Mouse (Mus musculus) lung, postnatal 0 days (tissue): ENCODE measurements at regions not wholly inside any gene's neighbourhood (a gene's known extent, or its start where the extent isn't known, plus 50 kb on each side); places are given as distances from the start of the nearest gene placed in this dataset.

ENCODE experiments used
- ATAC-seq: fragments of 200-750 bp; cut with Nextera tagmentation; 2 replicates; pipeline ENCODE4 v1.8.0; 2017; ENCODE audit warnings: moderate library complexity
- DNase-seq: peaks from one replicate; pipeline ENCODE4 v3.0.0-alpha.2; 2016; ENCODE audit warnings: low spot score
- H3K27ac ChIP-seq: fragments of 300-500 bp; sonication (generic); 2 replicates; pipeline ENCODE4 v1.5.1; 2014; ENCODE audit warnings: antibody characterized with exemption, mild to moderate bottlenecking, low read length, mixed read lengths
- H3K27me3 ChIP-seq: fragments of 300-500 bp; sonication (generic); replicated peaks from 2 replicates; pipeline ENCODE4 v1.6.1; 2014; ENCODE audit warnings: low read length, mixed read lengths; ENCODE audit not compliant: insufficient read depth
- H3K36me3 ChIP-seq: fragments of 300-500 bp; sonication (generic); 2 replicates; pipeline ENCODE4 v1.6.1; 2014; ENCODE audit warnings: low read length, mixed read lengths; ENCODE audit not compliant: insufficient read depth
- H3K4me1 ChIP-seq: fragments of 300-500 bp; sonication (generic); 2 replicates; pipeline ENCODE4 v1.6.1; 2014; ENCODE audit warnings: antibody characterized with exemption, low read depth, low read length, mixed read lengths; ENCODE audit not compliant: insufficient read depth
- H3K4me2 ChIP-seq: fragments of 300-500 bp; sonication (generic); replicated peaks from 2 replicates; pipeline ENCODE4 v1.6.1; 2014; ENCODE audit warnings: low read depth, mild to moderate bottlenecking, low read length, moderate library complexity, mixed read lengths
- H3K4me3 ChIP-seq: fragments of 300-500 bp; sonication (generic); 2 replicates; pipeline ENCODE4 v1.5.1; 2014; ENCODE audit warnings: low read depth, low read length
- H3K9ac ChIP-seq: fragments of 300-500 bp; sonication (generic); replicated peaks from 2 replicates; pipeline ENCODE4 v1.6.1; 2014; ENCODE audit warnings: low read depth, mild to moderate bottlenecking
- H3K9me3 ChIP-seq: fragments of 300-500 bp; sonication (generic); 2 replicates; pipeline ENCODE4 v1.6.1; 2016; ENCODE audit warnings: low read length, mixed read lengths
- CTCF ChIP-seq: IDR thresholded peaks from 2 replicates; pipeline ENCODE4 v1.5.1; 2016; ENCODE audit warnings: antibody characterized with exemption, mild to moderate bottlenecking
- EP300 ChIP-seq: IDR thresholded peaks from 2 replicates; pipeline ENCODE4 v1.6.1; 2016; ENCODE audit warnings: antibody characterized with exemption, mild to moderate bottlenecking, control low read depth
- WGBS: fragments of 180-500 bp; shearing (Covaris S2); extraction: QIAGEN DNeasy Blood & Tissue Kit; methylation state at CpG from one replicate; pipeline ENCODE4 v1.1.7; 2014; 5-methylcytosine and 5-hydroxymethylcytosine counted together

DNA sequence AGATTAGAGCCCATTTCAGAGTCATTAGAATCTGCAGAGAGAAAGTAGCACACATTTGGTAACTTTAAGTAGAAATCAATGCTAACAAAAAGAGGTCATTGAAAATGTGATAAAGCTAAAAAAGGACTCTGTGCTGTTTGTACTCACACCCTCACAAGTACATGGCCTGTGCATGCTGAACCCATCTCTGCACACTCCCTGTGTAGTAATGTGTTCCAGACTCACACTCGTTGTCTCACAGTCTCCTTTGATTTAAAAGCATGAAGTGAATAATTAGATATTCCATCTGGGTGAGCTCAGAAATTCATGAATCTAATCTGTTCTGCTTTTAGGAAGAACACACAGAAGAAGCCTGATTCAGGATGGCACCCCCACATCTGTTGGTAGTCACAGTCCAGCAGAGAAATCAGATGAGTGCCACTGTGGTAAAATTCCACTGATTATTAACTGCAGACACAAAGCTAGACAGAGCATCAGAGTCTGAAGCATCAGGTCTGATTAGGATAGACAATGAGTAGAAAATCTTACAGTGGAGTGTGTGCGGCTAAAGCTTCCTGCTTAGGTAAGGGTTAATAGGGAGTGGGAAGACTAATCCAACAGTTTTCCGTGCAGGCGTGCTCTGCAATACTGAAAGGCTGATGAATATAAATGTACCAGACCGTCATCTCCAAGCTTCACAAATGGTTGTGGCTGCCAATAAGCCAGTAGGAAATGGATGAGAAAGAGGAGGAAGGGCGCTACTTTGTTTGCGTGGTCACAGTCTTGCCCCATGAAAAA is 91.7 kb upstream of the Nrsn1 start:
- H3K9me3 ChIP-seq = no peaks in the 10 kb centered on the region
- no peak overlapping the region for H3K4me3 ChIP-seq
- no peak overlapping the region for H3K27ac ChIP-seq
- H3K4me2 ChIP-seq = no peak overlapping the region
- no peaks in the 10 kb centered on the region for H3K36me3 ChIP-seq
- WGBS = 54% methylated on average over 7 of the region's 7 CpGs
- H3K4me1 ChIP-seq = no peaks in the 10 kb centered on the region
- H3K27me3 ChIP-seq = no peaks in the 10 kb centered on the region
- no peak for TF ChIP-seq EP300
- no peak for TF ChIP-seq CTCF
- no peak overlapping the region for H3K9ac ChIP-seq
- DNase-seq (no peak), ATAC-seq (no peak)

DNA sequence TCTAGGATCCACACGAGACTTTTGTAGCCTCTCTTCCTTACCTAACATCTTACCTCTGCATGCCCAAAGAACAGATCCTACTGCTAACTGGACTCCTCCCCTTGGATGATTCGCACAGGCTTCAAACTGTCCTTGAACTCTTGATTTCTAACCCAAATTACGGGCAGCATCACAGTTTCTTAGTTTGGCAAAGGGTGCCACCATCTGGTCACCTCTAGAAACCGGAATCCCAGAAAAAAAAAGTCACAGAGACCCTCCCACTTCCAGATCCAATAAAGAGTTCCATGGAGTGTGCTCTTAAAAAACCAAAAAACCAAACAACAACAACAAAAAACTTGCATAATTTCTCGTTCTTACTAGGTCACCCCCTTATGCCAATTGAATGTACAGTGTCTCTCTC is 77.3 kb upstream of the Nrsn1 start:
- Histone ChIP-seq H3K27ac (no peak overlapping the region), H3K4me1 (no peaks in the 10 kb centered on the region), H3K4me2 (no peak overlapping the region), H3K27me3 (no peaks in the 10 kb centered on the region), H3K36me3 (no peaks in the 10 kb centered on the region), H3K9ac (no peak overlapping the region), H3K4me3 (no peak overlapping the region), H3K9me3 (no peaks in the 10 kb centered on the region)
- DNase-seq (no peak), ATAC-seq (no peak)
- TF ChIP-seq CTCF (no peak), EP300 (no peak)
- 32% methylated on average over 5 of the region's 5 CpGs for WGBS

DNA sequence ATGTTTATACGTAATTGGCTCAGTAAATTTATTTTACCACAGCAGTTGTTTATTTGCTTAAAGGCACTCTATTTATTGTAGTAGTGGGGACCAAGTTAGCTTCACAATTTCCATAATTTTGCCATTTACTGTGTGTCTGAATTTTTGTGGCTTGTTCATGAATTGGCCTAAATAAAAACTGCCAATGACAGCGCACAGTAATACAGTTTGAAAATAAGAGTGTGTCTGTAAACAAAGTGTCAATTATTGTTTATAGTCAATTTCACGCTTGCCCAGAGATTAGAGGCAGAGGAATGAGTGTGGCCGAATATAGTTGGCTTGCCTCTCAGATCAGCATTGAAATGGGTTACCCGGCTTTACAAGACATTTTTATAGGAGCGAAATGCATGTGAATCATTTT is 73.0 kb upstream of the Nrsn1 start:
- DNase-seq (no peak), ATAC-seq (no peak)
- no peak overlapping the region for H3K27ac ChIP-seq
- TF ChIP-seq CTCF = no peak
- no peak for TF ChIP-seq EP300
- WGBS = 50% methylated on average over 6 of the region's 6 CpGs
- H3K36me3 ChIP-seq = no peaks in the 10 kb centered on the region
- H3K4me2 ChIP-seq = no peak overlapping the region
- H3K9me3 ChIP-seq = no peaks in the 10 kb centered on the region
- H3K4me1 ChIP-seq = no peaks in the 10 kb centered on the region
- no peak overlapping the region for H3K9ac ChIP-seq
- H3K4me3 ChIP-seq = no peak overlapping the region
- no peaks in the 10 kb centered on the region for H3K27me3 ChIP-seq

DNA sequence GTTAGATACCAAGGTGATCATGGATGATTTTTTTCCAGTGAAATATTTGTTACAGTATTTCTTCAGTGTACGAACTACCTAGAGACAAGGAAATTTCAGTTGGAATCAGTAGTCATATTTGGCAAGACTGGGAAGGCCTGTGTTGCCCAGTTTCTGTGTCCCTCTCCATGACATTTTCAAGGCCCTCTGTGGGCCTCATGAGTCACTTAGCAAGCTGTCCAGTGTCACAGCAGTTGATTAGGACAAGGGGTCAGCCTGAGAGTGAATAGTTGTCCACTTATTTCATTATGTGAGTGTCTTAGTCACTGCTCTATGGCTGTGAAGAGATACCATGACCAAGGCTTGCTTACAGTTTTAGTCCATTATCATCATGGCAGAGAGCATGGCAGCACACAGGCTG is 71.5 kb upstream of the Nrsn1 start:
- no peak overlapping the region for H3K4me2 ChIP-seq
- no peaks in the 10 kb centered on the region for H3K36me3 ChIP-seq
- H3K27me3 ChIP-seq = no peaks in the 10 kb centered on the region
- no peak for TF ChIP-seq EP300
- TF ChIP-seq CTCF = no peak
- WGBS = 79% methylated on average over 1 of the region's 1 CpGs
- DNase-seq = no peak
- H3K27ac ChIP-seq = no peak overlapping the region
- H3K4me3 ChIP-seq = no peak overlapping the region
- no peaks in the 10 kb centered on the region for H3K9me3 ChIP-seq
- no peak overlapping the region for H3K9ac ChIP-seq
- ATAC-seq = no peak
- H3K4me1 ChIP-seq = no peaks in the 10 kb centered on the region

DNA sequence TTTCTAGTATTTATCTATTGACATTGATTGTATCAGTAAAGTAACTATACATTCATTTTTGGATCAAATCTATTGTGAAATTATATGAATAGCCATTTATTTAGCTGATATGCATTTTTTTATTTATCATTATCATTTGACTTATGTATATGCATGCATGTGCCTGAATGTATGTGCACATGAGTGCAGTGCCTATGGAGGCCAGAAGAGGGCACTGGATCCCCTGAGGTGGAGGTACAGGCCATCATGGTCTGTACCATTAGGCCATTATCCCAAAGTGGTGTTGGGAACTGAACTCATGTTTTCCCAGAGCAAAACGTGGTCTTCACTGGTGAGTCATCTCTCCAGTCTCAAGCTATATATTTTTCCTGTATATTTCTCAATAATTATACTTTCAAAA is 63.5 kb upstream of the Nrsn1 start:
- Histone ChIP-seq H3K4me2 (no peak overlapping the region), H3K4me1 (no peaks in the 10 kb centered on the region), H3K9ac (no peak overlapping the region), H3K9me3 (no peaks in the 10 kb centered on the region), H3K4me3 (no peak overlapping the region), H3K36me3 (no peaks in the 10 kb centered on the region), H3K27me3 (no peaks in the 10 kb centered on the region), H3K27ac (no peak overlapping the region)
- TF ChIP-seq EP300 = no peak
- TF ChIP-seq CTCF = no peak
- WGBS = 83% methylated on average over 1 of the region's 1 CpGs
- ATAC-seq = no peak
- DNase-seq = no peak
